Mouse (Mus musculus) liver, embryonic 12.5 days (tissue): ENCODE measurements around the gene Foxn3. TPM values are rescaled to one million over a fixed set of nuclear protein-coding genes. Genes with fewer than 3 reads are reported as not detected.

Experiments
- ATAC-seq: fragments of 200-750 bp; cut with Nextera tagmentation; 2 replicates; pipeline ENCODE4 v1.8.0; 2017; ENCODE audit warnings: moderate number of reproducible peaks, mild to moderate bottlenecking, moderate library complexity
- H3K27ac ChIP-seq: fragments of 300-500 bp; sonication (generic); 2 replicates; pipeline ENCODE4 v1.5.1; 2016; ENCODE audit warnings: mild to moderate bottlenecking
- H3K27me3 ChIP-seq: fragments of 300-500 bp; sonication (generic); replicated peaks from 2 replicates; pipeline ENCODE4 v1.6.1; 2016; ENCODE audit warnings: mild to moderate bottlenecking, moderate library complexity
- H3K36me3 ChIP-seq: fragments of 300-500 bp; sonication (generic); 2 replicates; pipeline ENCODE4 v1.6.1; 2016; ENCODE audit warnings: mild to moderate bottlenecking, moderate library complexity
- H3K4me1 ChIP-seq: fragments of 300-500 bp; sonication (generic); 2 replicates; pipeline ENCODE4 v1.6.1; 2016
- H3K4me2 ChIP-seq: fragments of 300-500 bp; sonication (generic); 2 replicates; pipeline ENCODE4 v1.6.1; 2016; ENCODE audit warnings: mild to moderate bottlenecking, moderate library complexity
- H3K4me3 ChIP-seq: fragments of 300-500 bp; sonication (generic); 2 replicates; pipeline ENCODE4 v1.5.1; 2016; ENCODE audit warnings: mild to moderate bottlenecking, moderate library complexity
- H3K9ac ChIP-seq: fragments of 300-500 bp; sonication (generic); 2 replicates; pipeline ENCODE4 v1.6.1; 2016; ENCODE audit warnings: mild to moderate bottlenecking, moderate library complexity
- H3K9me3 ChIP-seq: fragments of 300-500 bp; sonication (generic); replicated peaks from 2 replicates; pipeline ENCODE4 v1.6.1; 2016; ENCODE audit warnings: mild to moderate bottlenecking, moderate library complexity
- WGBS: fragments of 180-500 bp; shearing (Covaris S2); methylation state at CpG from one replicate; pipeline ENCODE4 v1.1.7; 2016; ENCODE audit not compliant: insufficient replicate concordance; 5-methylcytosine and 5-hydroxymethylcytosine counted together
- polyA plus RNA-seq: library from polyadenylated mRNA; unstranded; fragments of >200 nt; fragmentation: Nextera tagmentation; extraction: Ambion mirVana; gene quantifications from 2 replicates; pipeline ENCODE4 v1.2.1, GENCODE M21; 2016

The Foxn3 gene
- polyA plus RNA-seq, 1 experiment from 2014 or later = 25.8 TPM

DNA sequence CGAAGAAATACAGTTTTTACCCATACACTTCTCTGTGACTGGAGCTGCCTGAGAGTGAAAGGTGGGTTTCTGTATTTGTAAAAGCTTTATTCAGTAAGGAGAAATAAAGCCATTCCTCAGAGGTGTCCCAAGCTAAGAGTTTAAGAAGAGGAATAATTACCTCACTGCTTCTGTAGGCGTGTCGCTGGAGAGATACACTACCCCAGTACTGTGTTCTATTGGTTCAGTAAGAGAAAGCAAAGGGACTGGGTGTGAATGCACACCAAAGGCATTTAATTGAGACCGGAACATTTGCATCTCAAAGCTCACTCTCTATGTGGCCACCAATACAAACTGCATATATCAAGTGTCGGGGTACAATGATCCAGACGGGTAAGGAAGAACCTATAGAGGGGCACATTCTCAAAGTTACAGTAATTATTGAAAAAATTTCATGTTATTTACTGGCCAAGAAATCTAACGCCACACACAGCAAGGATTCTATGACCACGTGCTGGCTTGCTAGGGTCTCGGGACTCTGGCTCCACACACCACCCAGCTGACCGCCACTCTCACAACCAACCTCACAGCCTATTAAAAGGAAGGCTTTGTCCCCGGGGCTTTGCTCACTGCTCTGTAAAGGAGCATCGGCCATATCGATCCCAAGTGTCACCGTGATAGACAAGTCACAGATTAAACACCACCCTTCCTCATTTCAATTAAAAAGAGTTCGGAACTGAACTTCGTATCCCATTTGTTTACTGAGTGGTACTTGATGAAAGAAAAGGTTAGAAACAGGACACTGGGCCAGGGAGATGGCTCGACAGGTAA lies 333.2 kb downstream of the Foxn3 start:
- no peak for ATAC-seq
- H3K9ac ChIP-seq = no peak overlapping the region
- no peak overlapping the region for H3K4me2 ChIP-seq
- no peaks in the 10 kb centered on the region for H3K27me3 ChIP-seq
- peaks cover 35% of the 10 kb centered on the region for H3K4me1 ChIP-seq
- WGBS = 76% methylated on average over 17 of the region's 17 CpGs
- H3K27ac ChIP-seq = no peak overlapping the region
- H3K4me3 ChIP-seq = no peak overlapping the region
- no peaks in the 10 kb centered on the region for H3K36me3 ChIP-seq
- no peaks in the 10 kb centered on the region for H3K9me3 ChIP-seq

DNA sequence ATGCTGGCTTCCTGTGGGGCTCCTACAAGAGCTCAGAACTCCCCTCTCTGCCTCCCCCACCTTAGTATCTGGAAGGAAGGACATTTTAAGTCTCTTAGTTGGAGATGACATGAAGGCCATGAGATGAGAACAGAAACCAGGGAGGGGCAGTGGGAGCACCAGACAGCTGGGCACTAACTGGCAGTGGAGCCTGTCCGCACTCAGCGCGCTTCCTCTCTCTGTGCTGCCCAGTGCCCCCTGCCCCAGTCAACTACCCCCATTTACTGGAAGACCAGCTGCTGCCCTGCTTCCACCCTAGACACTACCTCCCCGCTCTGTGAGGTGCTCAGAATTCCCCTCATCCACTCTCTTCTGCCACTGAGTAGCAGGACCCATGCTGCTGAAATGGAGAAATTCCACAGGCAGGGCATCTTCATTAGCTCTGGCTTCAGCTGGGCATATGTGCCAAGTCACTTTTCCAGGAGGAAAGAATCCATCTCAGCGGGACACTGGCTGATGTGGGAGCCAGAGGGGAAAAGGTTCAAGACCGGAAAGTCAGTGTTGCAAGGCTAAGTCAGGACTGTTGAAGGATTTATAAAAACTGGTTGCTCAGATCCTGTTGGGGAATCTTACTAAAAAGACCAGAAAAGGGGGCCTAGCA lies 335.9 kb downstream of the Foxn3 start:
- ATAC-seq = no peak
- peaks cover 15% of the 10 kb centered on the region; the same call in 1 of the 2 replicates for H3K4me1 ChIP-seq
- no peaks in the 10 kb centered on the region for H3K9me3 ChIP-seq

DNA sequence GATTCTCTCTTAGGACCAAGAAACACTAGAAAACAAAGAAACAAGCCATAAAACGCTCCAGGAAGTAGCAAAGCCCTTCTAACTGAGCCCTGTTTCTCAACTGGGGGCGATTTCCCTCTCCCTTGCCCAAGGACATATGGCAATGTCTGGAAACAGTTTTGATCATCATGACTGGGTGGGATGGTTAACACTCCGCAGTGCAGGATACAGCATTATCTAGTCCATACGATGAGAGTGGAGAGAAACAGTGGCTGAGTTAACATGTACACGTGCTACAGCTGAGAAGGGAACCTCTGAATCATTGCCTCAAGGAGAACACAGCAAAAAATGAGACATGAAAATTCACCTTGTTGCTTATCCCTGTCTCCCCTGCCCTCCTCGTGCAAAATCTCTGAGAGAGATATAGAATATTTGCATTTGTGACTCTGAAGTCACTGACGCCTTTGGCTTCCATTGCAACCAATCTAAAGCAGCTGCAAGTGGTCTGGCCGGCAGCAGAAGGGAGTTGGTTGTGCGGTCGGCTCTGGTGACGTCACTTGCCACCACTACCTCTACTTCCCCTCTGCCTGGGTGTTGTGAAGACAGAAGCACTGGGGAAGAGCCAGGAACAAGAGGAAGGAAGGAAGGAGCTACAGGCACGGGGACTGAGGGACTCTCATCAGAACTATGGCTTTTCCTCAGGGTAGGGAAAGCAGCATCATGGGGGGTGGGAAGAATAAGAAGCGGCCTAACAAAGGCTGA lies 338.3 kb downstream of the Foxn3 start:
- 42% methylated on average over 13 of the region's 13 CpGs for WGBS
- Histone ChIP-seq H3K27me3 (no peaks in the 10 kb centered on the region), H3K4me3 (no peak overlapping the region), H3K9me3 (no peaks in the 10 kb centered on the region), H3K4me1 (peaks cover 13% of the 10 kb centered on the region; the same call in 1 of the 2 replicates), H3K36me3 (no peaks in the 10 kb centered on the region), H3K4me2 (no peak overlapping the region), H3K27ac (no peak overlapping the region), H3K9ac (no peak overlapping the region)
- ATAC-seq = 0 out of 2 replicates have a peak, but pooled peaks have one; percentile 21

More for the DNA sequence above, 335.9 kb downstream of the Foxn3 start:
- Histone ChIP-seq H3K4me2 (no peak overlapping the region), H3K36me3 (no peaks in the 10 kb centered on the region), H3K27me3 (no peaks in the 10 kb centered on the region), H3K27ac (no peak overlapping the region), H3K9ac (no peak overlapping the region), H3K4me3 (no peak overlapping the region)
- WGBS = 87% methylated on average over 6 of the region's 6 CpGs

DNA sequence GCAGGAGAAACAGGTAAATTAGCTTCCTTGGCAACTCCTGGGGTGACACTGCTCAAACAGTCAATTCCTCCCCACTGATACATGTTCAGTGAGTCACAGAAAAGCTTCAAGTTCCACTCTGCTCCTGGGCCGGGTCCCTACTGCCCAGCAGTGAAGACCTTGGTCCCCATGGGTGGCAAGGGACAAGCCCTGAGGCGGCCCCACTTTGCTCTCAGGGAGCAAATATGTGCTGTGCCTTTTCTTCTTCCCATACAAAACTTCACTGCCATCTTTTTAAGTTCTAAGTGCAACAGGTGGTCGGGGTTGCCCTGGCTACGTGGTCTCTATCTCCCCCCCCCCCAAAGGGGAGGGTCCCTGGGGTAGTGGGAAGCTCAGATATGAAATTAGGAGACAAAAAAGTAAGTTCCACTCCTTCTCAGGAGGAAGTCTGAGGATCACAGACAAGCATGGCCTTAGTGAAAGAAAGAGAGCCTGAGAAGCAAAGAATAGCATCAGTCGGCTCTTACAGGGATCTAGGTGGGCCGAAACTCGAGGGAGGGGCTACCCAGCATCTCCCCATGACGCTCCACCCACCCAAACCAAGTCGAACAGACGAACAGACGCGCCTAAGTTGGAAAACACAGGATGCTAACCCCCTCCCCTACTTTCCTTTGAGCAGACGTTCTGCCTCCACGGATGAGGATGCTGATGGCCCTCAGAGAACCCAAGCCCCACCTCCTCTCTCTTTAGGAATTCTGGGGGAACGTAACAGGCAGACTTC lies 342.1 kb downstream of the Foxn3 start:
- H3K4me3 ChIP-seq = no peak overlapping the region

DNA sequence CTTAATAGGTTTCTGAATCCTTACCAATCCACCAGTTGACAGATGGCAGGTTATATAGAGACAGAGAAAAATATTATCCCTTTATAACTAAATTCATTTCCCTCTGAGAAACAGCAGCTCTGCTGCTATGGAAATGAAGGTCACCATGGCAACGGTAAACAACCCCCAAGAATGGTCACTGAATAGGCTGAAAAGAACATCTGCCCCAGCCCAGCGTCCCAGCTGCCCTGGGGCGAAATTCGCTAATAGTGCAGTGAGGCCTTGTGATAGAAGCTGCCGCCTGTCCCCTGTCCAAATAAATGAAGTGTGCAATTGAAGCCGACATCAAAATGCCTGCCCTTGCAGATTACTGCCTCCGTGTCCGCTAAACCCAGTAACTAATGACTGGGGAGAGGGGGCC lies 343.0 kb downstream of the Foxn3 start:
- Histone ChIP-seq H3K36me3 (no peaks in the 10 kb centered on the region), H3K4me1 (peaks cover 12% of the 10 kb centered on the region), H3K4me3 (no peak overlapping the region), H3K4me2 (no peak overlapping the region), H3K9ac (no peak overlapping the region), H3K27ac (no peak overlapping the region), H3K9me3 (no peaks in the 10 kb centered on the region), H3K27me3 (no peaks in the 10 kb centered on the region)
- no peak for ATAC-seq
- 75% methylated on average over 8 of the region's 8 CpGs for WGBS

More for the DNA sequence above, 342.1 kb downstream of the Foxn3 start:
- no peak overlapping the region for H3K27ac ChIP-seq
- no peak overlapping the region for H3K4me2 ChIP-seq
- no peak overlapping the region for H3K9ac ChIP-seq
- no peaks in the 10 kb centered on the region for H3K36me3 ChIP-seq
- WGBS = 66% methylated on average over 15 of the region's 15 CpGs
- peaks cover 14% of the 10 kb centered on the region for H3K4me1 ChIP-seq
- H3K9me3 ChIP-seq = no peaks in the 10 kb centered on the region
- no peaks in the 10 kb centered on the region for H3K27me3 ChIP-seq
- ATAC-seq = no peak

DNA sequence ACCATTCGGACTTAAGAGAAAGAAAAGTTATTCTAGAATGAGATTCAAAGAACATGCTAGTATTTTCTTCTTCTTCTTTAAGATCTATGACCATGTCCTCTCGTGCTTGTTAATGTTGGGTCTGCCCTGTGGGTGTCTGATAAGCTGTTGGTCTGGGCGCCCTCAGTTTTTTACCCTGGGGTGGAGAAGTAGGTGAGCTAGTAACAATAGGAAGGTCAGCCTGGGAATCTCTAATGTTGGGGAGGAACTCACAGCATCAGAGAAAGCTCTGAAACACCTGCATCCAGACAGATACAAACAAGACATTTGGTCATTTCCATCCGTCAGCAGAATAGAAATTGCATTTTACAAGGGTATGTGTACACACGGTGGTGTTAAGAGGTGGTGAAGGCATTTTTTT lies 343.6 kb downstream of the Foxn3 start:
- peaks cover 10% of the 10 kb centered on the region for H3K4me1 ChIP-seq
- H3K4me3 ChIP-seq = no peak overlapping the region
- 70% methylated on average over 5 of the region's 5 CpGs for WGBS
- ATAC-seq = no peak
- H3K36me3 ChIP-seq = no peaks in the 10 kb centered on the region
- no peaks in the 10 kb centered on the region for H3K27me3 ChIP-seq
- H3K9me3 ChIP-seq = no peaks in the 10 kb centered on the region
- H3K4me2 ChIP-seq = no peak overlapping the region
- no peak overlapping the region for H3K27ac ChIP-seq
- no peak overlapping the region for H3K9ac ChIP-seq

DNA sequence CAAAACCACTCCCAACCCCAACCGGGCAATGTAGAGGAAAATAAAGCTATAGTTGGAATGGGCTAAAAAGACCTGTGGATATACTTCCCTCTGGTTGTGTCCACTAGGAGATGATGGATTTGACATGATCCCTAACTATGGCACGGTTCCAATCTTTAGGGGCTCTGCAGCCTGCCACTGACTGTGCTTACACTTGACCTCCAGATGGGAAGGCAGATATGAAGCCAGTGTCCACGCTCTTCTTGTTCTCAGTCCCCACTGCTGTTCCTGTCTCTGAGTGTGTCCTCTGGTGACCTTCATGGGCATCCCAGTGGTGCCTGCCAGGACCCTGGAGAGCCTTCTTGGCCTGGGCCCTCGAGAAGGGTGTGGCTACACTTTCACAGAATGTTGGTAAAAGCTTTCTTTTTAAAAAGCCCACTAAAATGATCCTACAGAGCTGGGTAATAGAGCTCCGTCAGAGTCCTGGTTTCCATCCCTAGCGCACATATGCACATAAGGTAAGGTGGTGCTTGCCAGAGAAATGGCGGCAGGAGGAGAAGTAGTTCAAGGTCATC lies 346.2 kb downstream of the Foxn3 start:
- no peak for ATAC-seq
- WGBS = 73% methylated on average over 7 of the region's 7 CpGs
- Histone ChIP-seq H3K4me3 (no peak overlapping the region), H3K27me3 (no peaks in the 10 kb centered on the region), H3K36me3 (peaks cover 5% of the 10 kb centered on the region; the same call in 1 of the 2 replicates), H3K4me2 (no peak overlapping the region), H3K4me1 (peaks cover 10% of the 10 kb centered on the region), H3K9ac (no peak overlapping the region), H3K9me3 (no peaks in the 10 kb centered on the region), H3K27ac (no peak overlapping the region)

DNA sequence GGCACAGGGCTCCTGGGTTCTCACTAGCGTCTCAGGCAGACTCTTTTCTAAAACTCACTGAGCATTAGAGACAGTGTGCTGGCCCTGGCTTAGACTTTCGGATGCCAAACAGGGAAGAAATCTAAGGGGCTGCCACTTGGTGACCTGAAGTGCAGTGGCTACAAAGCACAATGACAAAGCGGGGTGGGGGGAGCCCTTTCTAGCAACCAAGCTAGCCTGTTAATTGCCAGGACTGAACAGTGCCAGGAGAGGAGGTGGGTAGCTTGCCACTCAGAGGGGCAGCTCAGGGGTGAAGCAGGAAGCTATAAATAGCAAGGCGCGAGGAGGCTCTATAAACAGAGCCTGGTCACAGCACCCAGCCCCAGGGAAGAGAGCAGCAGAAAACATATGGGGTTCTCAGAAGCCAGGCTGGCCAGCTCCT lies 347.0 kb downstream of the Foxn3 start:
- ATAC-seq = no peak
- no peak overlapping the region for H3K4me3 ChIP-seq
- H3K4me1 ChIP-seq = peaks cover 10% of the 10 kb centered on the region
- no peaks in the 10 kb centered on the region for H3K27me3 ChIP-seq
- peaks cover 5% of the 10 kb centered on the region; the same call in 1 of the 2 replicates for H3K36me3 ChIP-seq
- no peaks in the 10 kb centered on the region for H3K9me3 ChIP-seq
- H3K4me2 ChIP-seq = no peak overlapping the region
- WGBS = 73% methylated on average over 5 of the region's 5 CpGs
- no peak overlapping the region for H3K9ac ChIP-seq
- no peak overlapping the region for H3K27ac ChIP-seq

DNA sequence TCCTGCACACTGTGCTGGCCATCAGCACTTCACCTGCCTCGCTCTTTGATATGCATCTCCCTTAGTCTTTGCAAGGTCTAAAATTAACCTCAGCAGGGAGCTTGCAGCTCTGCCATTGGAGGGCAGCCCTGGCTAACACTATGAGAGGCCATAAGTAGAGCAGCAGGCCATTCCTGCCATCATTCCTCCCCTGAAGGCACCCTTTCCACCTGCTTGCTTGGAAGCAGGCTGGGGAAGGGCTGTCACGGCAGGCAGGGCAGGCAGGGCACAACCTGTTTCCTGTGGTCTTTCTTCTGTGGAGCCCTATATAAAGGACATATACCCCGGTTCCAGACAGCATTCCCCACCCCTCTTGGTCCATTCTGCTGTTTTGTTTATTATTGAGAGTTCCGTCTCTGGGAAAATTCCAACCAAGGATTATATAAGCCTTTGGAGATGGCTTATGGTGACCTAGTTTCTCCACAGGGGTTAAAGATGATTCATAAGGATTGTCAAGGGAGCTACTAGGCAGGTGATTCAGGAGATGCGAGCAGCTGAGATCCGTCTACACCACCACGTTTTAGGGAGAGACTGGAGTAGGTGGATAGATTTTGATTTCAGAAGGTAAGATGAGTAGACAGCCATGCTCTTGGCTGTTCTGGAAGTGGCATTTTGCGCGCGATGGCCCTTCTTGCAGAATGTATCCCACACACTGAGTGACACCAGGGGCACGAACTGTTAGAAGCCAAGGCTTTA lies 347.7 kb downstream of the Foxn3 start:
- ATAC-seq = no peak
- no peak overlapping the region for H3K27ac ChIP-seq
- 74% methylated on average over 11 of the region's 11 CpGs for WGBS

DNA sequence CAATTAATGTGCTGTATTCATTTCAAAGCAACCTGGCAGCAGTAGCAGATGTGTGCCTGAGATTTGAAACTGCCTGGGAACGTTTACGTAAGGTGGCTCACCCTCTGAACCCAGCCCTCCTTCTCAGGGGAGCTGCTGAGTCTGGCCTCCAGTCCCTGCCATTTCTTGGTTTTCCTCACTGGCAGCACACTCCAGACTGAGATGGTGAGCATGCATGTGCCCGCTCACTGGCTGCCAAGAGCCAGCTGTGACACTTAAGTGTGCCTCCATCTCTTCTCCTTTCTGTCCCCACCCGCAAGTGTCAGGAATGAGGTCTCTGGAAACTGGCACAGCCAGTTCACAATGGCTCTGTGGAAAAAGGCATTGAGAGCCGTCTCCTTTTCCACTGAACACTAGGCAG lies 349.3 kb downstream of the Foxn3 start:
- ATAC-seq = no peak
- H3K9me3 ChIP-seq = no peaks in the 10 kb centered on the region
- no peaks in the 10 kb centered on the region for H3K27me3 ChIP-seq
- no peak overlapping the region for H3K9ac ChIP-seq
- WGBS = 72% methylated on average over 5 of the region's 5 CpGs
- H3K36me3 ChIP-seq = peaks cover 6% of the 10 kb centered on the region
- no peak overlapping the region for H3K27ac ChIP-seq
- H3K4me2 ChIP-seq = no peak overlapping the region
- H3K4me3 ChIP-seq = no peak overlapping the region
- H3K4me1 ChIP-seq = peaks cover 10% of the 10 kb centered on the region

More for the DNA sequence above, 347.7 kb downstream of the Foxn3 start:
- Histone ChIP-seq H3K9me3 (no peaks in the 10 kb centered on the region), H3K27me3 (no peaks in the 10 kb centered on the region), H3K9ac (no peak overlapping the region), H3K36me3 (peaks cover 5% of the 10 kb centered on the region), H3K4me3 (no peak overlapping the region), H3K4me1 (peaks cover 10% of the 10 kb centered on the region), H3K4me2 (no peak overlapping the region)

DNA sequence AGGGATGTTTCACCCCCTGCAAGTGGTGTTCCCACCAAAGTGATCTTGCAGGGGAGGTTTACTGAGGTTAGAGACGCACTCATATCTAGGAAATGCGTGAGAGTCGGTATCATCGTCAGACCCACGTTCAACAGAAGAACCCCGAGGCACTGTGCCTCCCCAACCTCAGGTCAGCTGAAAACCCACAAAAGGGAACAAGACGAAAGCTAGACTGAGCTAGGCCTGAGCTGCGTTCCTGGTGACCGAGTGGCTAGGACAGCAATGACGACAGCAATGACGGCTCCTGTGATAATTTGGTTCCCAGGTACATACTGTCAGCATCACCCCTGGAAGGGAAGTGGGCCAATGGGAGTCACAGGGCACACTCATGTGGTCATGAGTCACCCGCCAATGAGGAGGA lies 350.2 kb downstream of the Foxn3 start:
- 56% methylated on average over 12 of the region's 12 CpGs for WGBS
- no peak overlapping the region for H3K4me2 ChIP-seq
- H3K4me1 ChIP-seq = peaks cover 10% of the 10 kb centered on the region
- H3K9ac ChIP-seq = no peak overlapping the region
- H3K9me3 ChIP-seq = no peaks in the 10 kb centered on the region
- H3K4me3 ChIP-seq = no peak overlapping the region
- ATAC-seq = no peak
- H3K36me3 ChIP-seq = peaks cover 7% of the 10 kb centered on the region
- no peak overlapping the region for H3K27ac ChIP-seq
- no peaks in the 10 kb centered on the region for H3K27me3 ChIP-seq
